Mouse (Mus musculus) megakaryocyte-erythroid progenitor cell, adult 5-6 weeks (primary cell): ENCODE measurements around the gene Cramp1l. TPM values are rescaled to one million over a fixed set of nuclear protein-coding genes. Genes with fewer than 3 reads are reported as not detected.

Experiments
- ATAC-seq: replicated peaks from 2 replicates; pipeline ENCODE4 v1.8.0; 2016; ENCODE audit warnings: mild to moderate bottlenecking, inconsistent platforms; ENCODE audit not compliant: severe bottlenecking, poor library complexity, low FRiP score, low TSS enrichment
- total RNA-seq, 2 experiments: library from RNA; stranded (forward) in 1 of 2; stranded (reverse) in 1 of 2; fragments of 200-1000, 215-1000 nt in 1 of 2; fragments of >200 nt in 1 of 2; fragmentation: Nextera tagmentation in 1 of 2; gene quantifications; 2 replicates each; pipeline ENCODE4 v1.2.3; 2014 to 2017

Cramp1l gene
- total RNA-seq (2014; fragmentation: Nextera tagmentation) (31.2 and 38.1 TPM in 2 replicates), total RNA-seq (2017) (10.1 and 10.9 TPM in 2 replicates)

DNA sequence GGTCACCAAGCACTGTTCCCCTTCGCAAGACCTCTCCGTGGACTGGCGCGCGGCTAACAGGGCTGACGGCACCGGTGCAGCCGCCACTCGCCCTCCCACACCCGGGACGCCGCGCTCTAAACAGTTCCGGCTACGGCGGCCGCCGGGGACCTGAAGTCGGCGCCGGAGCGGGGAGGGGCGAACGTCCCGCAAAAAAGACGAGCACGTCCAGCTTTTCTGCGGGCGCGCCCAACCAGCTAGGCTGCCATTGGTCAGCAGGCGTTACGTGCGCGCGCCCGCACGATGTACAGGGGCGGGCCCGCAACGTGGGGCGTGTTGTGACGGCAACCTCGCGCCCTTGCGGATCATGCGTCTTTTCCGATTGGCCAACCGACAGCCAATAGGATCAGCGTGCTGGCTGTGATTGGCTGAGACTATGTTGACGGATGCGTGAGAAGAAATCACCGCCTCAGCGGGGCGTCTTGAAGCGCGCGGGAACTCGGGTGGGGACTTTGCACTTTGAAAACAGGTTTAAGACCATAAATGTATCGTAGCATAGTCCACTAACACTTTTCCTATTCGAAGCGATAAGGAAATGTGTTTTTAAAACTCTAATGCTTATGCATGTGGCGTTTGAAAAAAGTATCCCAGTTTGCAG is at the start of gene Cramp1l, which contains the start of gene Ift140:
Gene Cramp1l (minus strand): TSS at position 134 of the 637 bp plus-strand sequence.
Gene Ift140 (plus strand): TSS at position 431 of the 637 bp plus-strand sequence.
- ATAC-seq: peak; percentile 90

- ATAC-seq: no peak
Measured at GRCm38 (mm10) chr17:25065189-25065588, 49.6 kb upstream of the Cramp1l start.

DNA sequence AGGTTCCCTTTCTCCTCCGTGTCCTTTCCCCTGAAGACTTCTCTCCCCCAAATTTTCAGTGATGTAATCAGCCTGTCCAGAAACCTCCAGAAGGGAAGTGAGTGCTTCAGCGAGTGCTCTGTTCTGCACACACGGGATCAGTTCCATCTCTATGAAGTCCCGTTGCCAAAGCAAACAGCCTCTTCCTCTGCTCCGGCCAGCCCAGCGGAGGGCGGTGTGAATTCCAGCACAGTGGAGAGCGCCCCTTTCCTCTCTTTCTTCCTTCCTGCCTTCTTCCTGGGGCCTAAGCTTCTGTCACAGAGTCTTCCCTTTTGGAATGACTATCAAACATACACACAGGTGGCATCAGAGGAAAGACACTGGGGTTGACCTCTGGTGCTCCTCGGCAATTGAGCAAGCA is 48.8 kb upstream of the Cramp1l start:
- no peak for ATAC-seq

DNA sequence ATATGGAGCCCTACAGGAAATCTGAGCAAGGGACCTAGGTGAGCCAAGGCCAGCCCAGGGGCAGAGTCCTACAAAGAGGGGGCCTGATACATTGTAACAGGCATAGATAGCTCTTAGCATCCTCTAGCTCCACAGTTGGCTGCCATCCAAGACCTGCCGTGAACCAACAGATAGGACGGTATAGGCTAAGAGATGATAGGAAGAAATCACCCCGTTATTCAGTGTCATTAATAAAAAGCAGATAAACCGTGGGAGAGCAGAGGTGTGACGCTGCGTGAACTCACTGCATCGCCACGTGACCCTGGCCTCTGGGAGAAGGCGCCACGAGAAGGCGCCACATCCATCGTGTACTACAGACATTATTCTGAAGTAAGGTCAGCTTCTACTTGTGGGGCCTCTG is 48.3 kb upstream of the Cramp1l start:
- ATAC-seq: peak; percentile 92

- ATAC-seq: no peak
Measured at GRCm38 (mm10) chr17:25063261-25063660, 47.7 kb upstream of the Cramp1l start.

- ATAC-seq: no peak
Measured at GRCm38 (mm10) chr17:25057041-25057440, 41.5 kb upstream of the Cramp1l start.

GRCm38 (mm10) chr17:25053274-25053673 is 37.7 kb upstream of the Cramp1l start:
- no peak for ATAC-seq

DNA sequence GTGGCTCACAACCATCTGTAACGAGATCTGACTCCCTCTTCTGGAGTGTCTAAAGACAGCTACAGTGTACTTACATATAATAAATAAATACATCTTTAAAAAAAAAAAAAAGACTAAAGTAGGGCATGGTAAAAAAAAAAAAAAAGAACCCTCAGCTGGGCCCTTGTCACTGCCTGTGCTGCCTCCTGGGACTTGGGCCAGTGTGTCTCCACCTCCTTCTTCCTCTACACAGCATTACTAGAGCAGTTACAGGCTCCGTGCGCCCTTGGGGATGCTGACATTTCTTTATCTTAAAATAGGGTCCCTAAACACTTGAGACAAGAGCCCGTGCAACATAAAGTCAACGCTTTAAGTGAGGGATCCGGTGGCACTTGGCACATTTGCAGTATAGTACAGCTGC is 31.6 kb upstream of the Cramp1l start:
- no peak for ATAC-seq

GRCm38 (mm10) chr17:25045281-25045680 is 29.7 kb upstream of the Cramp1l start:
- no peak for ATAC-seq

DNA sequence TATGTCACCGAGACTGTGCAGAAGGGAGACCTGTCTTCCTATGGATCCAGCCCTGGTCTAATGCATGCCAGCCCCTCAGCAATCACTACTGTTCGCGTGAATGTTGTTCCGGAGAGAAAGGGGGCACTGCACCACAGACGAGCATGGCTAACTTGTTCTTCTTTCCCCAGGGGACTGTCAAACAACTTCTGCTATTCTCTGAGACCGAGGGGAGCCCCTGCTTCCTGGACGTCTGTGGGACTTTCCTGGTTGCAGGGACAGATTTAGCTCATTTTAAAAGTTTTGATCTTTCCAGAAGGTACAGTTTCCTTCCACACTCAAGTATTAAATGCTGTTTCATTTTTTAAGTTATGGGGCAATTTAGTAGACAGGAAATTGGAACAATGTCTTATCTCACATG is 29.3 kb upstream of the Cramp1l start:
- no peak for ATAC-seq

GRCm38 (mm10) chr17:25036183-25036582 is 20.6 kb upstream of the Cramp1l start:
- peak; percentile 50; the same call in 1 of the 2 replicates for ATAC-seq

- ATAC-seq: peak; percentile 70
Measured at GRCm38 (mm10) chr17:25016292-25017132, 924 bp upstream of the Cramp1l start.

- no peak for ATAC-seq
Measured at GRCm38 (mm10) chr17:25014841-25015570, 582 bp downstream of the Cramp1l start.

DNA sequence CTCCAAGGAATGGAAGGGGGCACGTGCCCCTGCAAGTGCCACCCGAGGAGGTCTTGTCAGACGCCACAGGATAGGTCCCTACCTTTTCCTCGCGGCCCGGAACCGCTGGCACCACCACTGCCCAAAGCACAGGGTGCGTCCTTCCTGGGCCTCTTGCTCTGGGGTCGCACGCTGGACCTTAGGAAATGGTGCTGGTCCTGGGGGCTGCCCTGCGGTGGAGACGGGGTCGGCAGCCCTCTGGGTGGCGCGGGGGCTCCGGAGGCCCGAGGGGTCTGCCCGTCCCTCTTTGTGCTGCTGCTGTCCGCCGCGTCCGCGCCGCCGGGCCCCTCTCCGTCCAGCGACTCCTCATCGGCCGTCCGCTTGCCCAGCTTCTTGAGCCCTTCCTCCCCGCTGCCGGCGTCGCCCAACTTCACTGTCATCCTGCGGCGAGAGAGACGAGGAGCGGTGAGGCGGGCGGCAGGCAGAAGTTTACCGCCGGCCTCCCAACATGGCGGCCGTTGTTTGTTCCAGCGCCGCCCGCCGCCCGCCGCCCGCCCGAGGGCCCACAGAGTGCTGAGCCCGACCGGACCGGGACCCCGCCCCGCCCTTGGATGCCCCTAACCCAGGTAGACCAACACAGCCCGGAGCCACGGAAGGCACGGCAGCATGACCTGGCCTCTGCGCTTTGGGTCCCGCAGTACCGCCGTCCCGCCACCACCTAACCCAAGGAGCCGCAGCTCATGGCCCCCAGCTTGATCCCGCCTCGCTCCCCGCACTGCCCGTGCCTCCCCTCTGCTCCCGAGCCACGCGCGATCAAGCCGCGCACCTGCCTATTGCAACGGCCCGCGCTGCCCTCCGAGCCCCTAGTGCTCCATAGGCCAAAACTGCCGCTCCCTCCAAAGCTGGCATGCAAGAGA is 1.7 kb downstream of the Cramp1l start:
- 0 out of 2 replicates have a peak, but pooled peaks have one; percentile 36 for ATAC-seq

- ATAC-seq: no peak
Measured at GRCm38 (mm10) chr17:25007480-25007879, 8.1 kb downstream of the Cramp1l start.

GRCm38 (mm10) chr17:25005102-25005501 is 10.5 kb downstream of the Cramp1l start:
- ATAC-seq: no peak

DNA sequence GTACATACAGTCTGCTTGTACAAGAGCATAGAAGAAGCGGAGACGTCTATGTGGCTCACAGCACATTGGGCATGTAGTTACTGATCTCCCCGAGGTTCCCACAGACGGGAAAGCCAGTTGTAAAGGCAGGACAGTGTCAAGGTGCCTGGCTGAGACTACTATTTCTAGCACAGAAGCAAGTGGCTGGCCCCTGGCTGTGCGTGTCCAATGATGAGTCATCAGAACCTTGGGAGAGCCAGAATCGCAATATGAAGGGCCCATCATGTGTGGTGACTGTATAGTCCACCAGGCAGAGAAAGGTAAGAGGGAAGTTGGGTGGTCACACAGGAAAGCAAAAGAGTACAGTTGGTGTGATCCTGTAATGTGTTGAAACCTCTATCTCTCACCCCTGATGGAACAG is 20.9 kb downstream of the Cramp1l start:
- 0 out of 2 replicates have a peak, but pooled peaks have one; percentile 22 for ATAC-seq

GRCm38 (mm10) chr17:24987221-24987620 is 28.4 kb downstream of the Cramp1l start:
- no peak for ATAC-seq
